Mouse (Mus musculus) urinary bladder, postnatal 36 days (tissue): ENCODE measurements at regions not wholly inside any gene's neighbourhood (a gene's known extent, or its start where the extent isn't known, plus 50 kb on each side); places are given as distances from the start of the nearest gene placed in this dataset.
"Not testable (repeated sequence)": the region's sequence is repeated elsewhere in the genome, so short reads cannot be mapped to it uniquely, and the experiment has no call there.

Experiments used
- DNase-seq, 2 experiments: peaks; one replicate each; pipeline ENCODE4 v3.0.0; 2022; ENCODE audit warnings: low spot score in 2 of 2, mixed read lengths in 1 of 2

DNA sequence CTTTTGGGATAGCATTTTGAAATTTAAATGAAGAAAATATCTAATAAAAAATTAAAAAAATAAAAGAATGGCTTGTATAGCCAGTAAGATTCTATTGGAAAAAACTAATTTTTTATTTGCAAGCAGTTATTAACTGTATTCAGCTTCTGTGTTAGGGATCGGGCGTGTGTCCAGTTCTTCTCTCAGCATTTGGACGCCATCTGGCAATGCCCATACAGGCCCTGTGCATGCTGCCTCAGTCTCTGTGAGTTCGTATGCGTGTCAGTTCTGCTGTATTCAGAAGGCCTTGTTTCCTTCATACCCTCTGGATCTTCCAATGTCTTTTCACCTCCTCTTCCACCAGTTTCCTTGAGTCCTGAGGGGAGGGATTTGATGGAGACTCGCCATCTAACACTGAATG, 123.8 kb upstream of the Nabp1 start:
- DNase-seq, result no peak

DNA sequence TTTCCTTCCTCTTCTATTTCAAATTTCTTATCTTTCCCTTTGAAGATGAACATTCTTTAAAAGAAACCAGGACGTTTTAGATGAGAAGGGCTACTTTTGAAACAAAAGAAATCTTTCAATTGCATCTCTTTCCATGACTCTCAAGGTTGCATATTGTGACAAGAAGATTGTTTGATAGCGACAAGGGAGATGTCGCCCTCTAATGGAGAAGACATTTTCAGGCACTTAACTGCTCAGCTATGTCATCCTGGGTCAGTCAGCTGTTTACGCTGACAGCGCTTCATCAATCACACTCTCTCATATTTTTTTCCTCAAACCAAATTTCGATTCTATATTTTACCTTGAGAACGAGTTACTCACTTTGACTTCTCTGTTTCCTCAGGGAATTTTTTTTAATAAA, 122.2 kb upstream of the Nabp1 start:
- DNase-seq, result no peak

DNA sequence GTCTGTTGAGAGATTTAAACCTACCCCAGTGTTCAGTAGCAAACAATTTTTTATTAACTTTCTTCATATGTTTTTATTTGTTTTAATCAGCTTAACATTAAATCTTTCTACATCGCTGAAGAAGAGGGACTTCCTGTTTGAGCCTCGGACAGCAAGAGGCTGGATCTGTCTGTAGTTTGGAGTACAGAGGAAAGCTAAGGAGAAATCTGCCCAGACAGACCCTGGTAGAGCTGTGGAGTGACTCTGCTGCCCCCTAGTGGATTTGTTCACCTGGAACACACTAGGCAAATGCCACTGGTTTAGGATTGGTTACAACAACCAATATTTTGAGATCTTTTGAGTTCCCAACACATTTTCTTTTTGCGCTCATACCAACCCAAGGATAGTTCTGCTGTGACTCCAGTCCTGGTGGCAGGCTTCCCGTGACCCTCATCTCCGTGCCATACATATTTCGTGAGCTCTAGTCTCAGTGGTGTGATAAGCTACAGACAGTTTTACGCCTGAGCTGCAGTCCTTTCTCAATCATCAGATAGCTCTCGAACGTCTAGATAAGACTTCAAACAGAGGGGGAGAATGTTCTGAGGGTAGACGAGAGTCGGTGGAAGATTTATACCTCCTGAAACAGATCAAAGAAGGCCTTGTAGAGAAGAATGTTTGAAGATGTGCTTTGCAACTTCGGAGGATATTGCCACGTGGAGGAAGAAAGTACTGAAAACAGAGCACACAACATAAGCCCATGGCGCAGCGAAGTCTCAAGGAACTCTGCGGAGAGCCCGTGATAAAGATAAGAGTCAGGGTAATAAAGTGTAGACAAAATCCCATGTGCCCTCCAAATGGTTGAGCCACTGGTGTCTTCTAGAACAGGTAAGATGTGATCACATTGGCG, 119.0 kb upstream of the Nabp1 start:
- peak; percentile 73 to 79 for DNase-seq

DNA sequence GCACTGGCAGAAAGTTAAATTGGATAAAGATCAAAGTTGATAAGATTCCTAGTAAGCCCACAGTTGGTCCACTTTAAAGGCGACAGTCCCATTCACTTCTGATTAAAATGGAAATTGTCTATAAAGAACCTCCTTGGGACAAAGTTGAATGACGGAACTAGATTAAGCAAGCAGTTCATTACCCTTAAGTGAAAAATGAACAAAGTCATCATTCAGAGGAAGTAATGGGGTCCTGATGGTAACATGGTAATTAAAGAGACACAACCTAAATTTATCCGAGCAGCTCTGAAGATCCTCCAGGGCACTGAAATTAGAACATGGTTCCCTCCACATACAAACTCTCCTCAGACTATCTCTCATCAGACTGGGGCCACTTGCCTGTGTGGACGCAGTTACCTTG, 116.4 kb upstream of the Nabp1 start:
- no peak for DNase-seq

DNA sequence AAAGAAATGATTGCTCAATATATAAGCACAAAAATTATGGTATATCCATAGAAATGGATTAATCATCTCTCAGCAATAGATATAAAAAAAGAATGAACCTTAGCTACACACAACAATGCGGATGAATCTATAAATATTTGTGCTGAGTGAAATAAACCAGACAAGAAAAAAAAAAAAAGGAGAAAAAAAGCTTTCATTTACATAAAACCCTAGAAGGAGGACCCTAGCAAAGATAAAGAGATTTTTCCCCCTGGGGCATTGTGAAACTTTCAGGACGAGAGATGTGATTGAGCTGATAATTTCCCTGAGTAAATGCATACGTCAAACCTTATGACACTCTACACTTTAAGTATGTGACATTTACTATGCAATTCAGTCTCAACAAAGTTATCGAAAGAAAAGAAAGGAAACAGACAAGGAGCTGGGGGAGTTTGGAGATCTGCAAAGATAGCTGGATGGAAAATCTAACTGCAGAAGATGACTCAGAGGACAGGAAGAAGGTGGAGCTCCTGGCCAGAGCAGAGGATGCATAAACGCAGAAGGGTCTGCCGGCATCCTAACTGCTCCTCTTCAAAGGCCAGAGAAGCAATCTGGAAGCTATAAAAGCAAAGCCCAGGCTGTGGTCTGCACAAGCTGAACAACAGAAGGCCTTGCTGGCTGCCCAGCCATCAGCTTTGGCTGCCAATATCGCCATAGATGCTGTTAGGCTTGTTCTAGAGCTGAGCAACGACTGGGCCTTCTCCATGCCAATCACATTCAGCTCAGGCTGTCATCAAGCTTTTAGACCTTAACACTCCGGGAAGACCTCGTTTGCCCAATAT, 115.6 kb upstream of the Nabp1 start:
- DNase-seq, result no peak

DNA sequence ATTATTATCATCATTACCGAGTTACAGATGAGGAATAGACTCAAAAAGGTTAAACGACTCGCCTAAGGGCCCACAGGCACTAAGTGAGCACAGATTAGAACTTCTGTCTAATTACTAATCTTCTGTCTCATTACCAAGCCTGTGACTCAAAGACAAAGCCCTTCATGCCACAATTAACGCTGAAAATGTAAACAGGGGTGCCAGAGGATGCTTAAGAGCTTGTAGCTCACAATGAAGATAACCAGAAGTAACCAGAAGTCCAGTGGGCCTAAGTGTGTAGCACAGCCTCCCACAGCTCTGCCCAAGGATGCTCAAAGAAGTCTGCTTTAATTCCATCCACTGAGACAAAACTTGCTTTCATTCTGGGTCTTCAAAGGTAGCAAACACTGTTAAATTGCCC, 113.7 kb upstream of the Nabp1 start:
- no peak for DNase-seq

DNA sequence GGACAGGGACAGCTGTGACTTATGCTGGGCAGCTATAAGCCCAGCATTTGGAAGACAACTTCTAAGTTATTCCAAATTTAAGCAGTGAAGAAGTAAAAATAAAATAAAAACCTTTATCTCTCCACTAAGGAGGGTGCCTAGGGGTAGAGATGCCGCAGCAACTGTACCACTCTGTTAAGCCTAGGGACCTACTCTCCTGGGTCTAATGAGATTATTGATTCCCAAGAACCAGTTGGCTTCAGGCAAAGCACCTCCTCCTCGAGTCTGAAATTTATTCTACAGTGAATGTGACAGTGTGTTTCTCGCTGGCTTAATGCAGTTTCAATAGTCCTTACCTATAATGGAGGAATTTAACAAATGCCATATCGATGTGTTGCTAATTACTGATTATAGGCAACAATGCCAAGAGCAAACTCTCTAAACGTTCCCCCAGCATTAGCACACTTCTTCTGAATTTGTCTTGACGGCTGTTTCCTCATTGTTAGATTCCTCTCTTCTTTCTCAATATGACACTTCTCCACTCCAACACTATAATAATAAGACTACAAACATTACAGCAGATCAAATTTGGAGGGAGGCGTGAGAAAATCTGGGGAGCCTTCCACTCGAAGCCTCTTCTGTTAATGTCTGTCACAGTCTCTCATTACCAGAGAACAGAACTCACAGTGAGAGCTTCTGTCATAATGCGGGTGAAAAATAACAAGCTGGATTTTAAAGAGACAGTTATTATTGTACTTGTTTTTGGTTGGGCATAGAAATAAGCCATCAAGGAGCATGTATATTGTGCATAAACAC, 112.6 kb upstream of the Nabp1 start:
- no peak for DNase-seq

DNA sequence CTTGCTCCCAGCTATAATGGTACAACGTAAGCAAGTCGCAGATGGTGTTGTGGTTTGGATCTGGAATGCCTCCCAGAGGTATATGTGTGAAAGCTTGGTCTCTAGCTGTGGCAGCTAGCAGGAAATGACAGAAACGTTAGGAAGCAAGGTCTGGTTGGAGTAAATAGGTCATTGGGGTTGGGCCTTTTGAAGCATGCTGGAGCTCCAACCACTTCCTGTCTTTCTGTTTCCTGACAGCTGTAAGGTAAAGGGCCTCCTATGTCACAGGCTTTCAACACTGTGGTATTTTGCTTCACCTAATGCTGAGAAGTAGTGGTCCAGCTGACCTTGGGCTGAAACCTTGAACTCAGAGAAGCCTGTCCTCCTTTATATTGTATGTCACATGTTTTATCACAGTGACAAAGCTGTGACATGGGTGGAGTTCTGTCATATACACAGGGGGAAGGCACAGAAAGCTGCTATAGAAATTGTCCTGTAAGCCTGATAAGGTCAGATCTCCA, 106.8 kb upstream of the Nabp1 start:
- no peak for DNase-seq

DNA sequence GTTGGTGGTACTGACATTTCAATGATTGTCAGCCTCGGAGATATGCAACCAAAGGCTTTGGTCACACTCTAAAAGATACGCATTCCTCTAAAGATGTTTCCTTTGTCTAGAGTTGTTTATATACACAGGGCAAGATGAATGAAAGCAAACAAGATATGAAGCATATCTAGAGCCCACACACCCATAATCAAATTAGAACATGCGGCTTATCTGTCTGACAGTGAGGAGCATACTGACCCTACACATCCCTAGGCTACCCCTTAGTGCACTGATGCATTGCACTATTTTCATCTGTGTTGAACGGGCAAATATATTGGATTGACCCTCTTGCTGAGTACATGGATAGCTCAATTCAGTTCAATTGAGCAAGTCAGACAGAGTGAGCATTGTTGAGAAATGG, 105.6 kb upstream of the Nabp1 start:
- no peak for DNase-seq

DNA sequence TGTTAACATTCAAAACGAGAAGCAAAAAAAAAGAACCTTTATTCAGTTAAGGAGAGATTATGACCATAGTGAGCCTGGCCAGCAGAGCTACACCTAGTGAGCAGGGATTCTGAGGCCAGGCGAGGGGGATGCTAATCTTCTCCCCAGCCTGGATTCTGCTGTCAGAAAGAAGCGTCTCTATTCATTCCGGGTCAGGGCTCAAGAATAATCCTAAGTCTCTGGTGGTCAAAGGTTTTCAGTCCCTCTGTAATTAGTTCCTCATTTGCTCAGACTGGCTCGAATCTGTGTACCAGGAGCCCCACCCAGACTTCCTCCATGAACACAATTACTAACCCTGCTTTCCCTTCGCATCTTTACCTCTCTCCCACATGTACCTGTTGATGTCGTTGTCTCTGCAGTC, 101.8 kb upstream of the Nabp1 start:
- no peak for DNase-seq

DNA sequence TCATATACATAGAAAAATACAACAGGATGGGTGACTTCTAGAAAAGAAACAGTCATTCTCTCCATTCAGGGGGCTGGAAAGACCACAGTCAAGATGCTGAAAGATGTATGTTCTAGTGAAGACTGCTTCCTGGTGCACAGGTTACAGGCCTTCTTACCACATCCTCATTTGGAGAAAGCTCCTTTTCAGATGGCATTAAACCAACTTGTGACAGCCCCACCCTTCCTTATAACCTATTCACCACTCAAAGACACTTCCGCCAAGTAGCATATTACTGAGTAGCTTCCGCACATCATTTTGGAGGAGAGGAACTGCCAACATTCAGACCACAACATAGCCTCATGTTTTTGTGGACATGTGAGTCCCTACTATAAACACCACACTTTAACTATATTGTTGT, 99.5 kb upstream of the Nabp1 start:
- DNase-seq, result no peak

DNA sequence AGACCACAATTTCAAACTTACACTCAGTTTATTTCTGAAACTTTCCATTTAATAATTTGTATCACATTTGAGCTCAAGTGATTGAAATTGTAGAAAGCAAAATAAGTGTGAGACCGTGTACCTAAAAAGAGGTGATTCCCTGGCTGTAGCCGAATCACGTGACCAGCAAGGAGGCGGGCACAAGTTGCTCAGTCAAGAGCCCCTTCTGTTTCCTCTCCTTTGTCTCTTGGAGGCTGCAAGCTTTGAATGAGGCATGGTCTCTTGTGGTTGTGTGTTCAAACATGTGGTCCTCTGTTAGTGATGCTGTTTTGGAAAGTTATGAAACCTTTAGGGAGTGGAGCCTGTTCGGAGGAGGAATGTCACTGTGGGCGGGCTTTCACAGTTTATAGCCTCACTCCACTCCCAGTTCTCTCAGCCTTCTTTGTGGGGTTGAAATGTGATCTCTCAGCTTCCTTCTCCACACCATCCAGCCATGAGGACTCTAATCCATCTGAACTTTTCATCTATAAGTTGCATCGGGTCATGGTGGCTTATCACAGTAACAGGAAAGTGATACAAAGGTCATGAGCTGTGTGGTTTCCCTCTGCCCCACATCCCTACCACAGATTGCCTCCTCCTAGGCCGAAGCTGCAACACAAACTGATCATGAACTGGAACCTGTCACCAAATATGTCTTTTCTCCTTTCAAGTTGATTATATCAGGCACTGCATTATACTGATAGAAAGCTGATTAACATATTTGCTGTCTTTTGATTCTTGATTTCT, 94.3 kb upstream of the Nabp1 start:
- DNase-seq, result no peak

DNA sequence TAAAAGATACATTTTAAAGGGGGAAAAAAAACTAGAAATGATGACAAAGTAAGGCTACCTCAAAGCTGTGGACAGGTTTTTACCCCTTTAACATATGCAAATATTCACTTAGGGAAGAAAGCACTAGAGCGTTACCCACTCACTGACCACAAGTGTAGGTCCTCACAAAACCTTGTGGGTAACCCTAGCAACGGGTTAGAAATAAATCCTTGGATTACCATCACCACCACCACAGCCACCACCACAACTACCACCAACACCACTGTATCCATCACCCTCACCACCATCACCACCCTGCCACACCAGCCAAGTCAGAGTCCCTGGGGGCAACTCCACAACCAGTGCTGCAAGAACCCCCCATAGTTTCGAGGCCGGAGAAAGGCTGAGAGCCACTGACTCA, 91.4 kb upstream of the Nabp1 start:
- no peak for DNase-seq

DNA sequence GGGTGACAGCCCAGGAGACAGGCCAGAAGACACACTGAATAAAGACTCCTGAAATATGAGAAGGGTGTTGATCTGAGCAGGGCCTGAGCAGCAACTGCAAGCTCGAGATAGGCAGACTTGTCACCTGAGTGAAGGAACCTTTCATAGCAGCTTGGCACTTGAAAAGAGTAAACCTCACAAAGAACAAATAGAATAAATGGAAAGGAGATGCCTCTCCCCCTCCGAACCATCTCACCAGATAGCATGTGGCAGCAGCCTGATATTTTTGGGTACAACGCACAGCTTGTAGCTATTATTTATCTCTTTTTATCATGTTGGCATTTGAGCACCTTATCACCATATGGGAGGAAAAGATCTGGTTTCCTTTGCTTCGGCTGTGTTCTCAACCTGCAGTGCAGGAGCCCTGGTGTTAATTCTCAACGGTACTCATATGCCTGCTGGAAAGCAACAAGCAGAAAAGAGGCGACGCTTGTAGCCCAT, 88.0 kb upstream of the Nabp1 start:
- no peak for DNase-seq

DNA sequence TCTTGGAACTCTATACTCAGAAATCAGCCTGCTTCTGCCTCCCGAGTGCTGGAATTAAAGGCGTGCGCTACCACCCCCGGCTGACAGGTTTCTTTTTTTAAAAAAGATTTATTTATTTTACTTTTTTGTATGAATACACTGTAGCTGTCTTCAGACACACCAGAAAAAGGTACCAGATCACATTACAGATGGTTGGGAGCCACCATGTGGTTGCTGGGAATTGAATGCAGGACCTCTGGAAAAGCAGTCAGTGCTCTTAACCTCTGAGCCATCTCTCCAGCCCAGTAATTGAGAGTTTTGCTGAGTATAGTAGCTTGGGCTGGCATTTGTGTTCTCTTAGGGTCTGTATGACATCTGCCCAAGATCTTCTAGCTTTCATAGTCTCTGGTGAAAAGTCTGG, 78.4 kb upstream of the Nabp1 start:
- DNase-seq, result not testable (repeated sequence)

DNA sequence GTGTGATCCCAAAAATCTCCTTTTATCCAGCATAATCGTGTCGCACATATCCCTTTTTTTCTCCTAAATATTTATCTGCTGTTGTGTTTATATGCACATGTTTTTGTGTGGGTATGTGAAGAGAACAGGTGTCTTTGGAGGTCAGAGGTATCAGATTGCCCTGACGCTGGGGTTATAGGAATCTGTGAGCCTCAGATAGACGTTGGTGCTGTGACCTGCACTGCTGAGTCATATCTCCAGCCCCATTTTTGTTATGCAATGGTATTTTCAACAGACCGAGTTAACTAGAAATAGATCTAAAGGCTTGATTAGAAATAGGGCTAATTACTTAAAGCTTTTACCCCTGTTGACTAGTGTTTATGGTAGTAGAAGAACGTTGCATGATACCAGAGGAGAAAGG, 75.5 kb upstream of the Nabp1 start:
- no peak for DNase-seq

DNA sequence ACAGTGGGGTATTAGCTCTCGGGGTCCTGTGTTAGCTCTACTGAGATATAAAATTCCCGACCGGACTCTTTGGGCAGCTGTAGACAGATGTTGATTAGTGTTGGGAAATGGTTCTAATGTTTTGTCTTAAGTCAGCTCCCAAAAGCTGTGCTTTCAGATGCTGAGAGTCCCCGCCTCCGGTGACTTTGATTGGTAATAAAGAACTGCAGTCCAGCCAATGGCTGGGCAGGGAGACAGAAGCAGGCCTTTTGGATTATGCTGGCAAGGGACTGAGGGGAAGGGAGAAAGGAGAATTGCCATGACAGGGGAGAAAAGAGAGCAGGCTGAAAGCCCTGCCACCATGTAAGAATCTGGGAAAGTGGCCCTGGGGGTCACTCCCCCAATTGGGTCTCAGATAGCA, 73.4 kb upstream of the Nabp1 start:
- DNase-seq, result no peak

DNA sequence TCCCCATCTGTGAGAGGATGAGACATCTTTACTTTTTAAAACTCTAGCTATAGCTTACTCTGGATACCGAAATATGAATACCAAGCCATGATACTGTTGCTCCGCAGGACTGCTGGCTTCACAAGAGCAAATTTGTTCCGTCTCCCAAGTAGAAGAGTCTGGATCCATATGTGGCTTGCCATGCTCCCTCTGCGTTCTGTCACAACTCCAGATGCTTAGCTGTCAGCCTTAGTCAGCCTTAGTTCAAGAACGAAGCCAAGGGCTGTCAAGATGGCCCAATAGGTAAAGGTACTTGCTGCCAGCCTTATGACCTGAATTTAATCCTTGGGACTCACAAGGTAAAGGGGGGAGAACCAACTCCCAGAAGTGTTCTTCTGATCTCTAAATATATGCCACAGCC, 64.6 kb upstream of the Nabp1 start:
- no peak for DNase-seq

DNA sequence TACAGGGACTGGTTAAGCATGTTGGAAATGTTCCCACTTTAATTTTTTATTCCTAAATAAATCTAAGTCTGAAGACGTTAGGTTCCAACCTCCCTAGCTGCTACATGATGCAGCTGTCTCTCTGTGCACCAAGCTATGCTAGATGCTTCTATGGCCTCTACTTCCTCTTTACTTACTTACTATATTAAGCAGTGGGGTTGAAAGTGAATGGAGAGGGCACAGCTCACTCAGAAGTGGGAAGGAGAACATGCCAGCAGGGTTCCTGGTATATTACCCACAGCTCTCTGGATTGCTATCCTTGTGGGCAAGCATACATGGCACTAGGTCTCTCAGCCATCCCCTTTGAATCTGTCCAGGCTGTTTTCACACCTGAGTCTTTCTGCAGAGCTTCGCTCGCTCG, 61.4 kb upstream of the Nabp1 start:
- no peak for DNase-seq

DNA sequence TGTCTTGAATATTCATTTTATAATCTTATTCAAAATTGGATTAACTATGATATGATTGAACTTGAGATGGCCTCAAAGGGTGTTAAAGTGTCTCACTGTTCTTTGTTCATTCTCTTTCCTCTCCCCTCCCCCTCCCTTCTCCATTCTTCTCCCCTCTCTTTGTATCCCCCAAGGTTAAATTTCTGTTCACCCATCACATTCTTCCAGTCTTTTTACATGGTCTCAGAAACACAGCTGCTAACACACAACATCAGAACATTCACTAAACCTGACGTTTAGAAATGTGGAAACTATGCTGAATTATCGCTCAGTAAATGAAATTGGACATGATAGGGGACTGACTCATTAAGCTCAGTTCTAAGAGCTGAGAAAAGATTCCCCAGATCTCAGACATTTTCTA, 60.6 kb upstream of the Nabp1 start:
- no peak for DNase-seq

DNA sequence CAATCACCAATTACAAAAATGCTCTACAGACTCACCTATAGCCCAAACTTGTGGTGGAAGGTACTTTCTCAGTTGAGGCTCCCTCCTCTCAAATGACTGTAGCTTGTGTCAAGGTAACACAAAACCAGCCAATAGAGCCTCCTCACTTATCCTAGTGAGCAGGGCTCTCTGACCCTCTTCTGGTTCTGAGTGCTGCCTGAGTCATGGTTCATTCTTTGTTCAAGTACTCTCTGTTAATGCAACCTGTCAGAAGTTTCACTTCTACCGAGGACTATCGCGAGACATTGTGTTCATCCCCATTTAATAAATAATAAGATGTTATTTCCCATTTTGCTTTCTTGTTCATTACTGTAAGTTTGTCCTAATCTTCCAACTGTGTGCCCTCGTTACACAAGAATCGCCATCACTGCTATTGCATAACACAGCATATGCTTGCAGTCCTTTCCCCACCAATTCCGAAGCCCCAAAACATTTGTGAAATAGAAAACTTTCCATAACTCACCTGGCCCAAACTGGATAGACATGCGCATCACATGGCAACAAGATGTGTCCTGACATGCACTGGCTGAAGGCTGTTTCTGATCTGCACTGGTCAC, 59.6 kb upstream of the Nabp1 start:
- no peak for DNase-seq
